Mouse (Mus musculus) CD8-positive naive resting alpha-beta T cell, adult 2 months (primary cell): ENCODE measurements around the gene Slc22a18.
"Not testable (repeated sequence)": the region's sequence is repeated elsewhere in the genome, so short reads cannot be mapped to it uniquely, and the experiment has no call there.

Source experiments
- DNase-seq, 2 experiments: peaks; one replicate each; pipeline ENCODE4 v3.0.0; 2022; ENCODE audit warnings: low read depth in 2 of 2, low spot score in 2 of 2

Slc22a18 gene

DNA sequence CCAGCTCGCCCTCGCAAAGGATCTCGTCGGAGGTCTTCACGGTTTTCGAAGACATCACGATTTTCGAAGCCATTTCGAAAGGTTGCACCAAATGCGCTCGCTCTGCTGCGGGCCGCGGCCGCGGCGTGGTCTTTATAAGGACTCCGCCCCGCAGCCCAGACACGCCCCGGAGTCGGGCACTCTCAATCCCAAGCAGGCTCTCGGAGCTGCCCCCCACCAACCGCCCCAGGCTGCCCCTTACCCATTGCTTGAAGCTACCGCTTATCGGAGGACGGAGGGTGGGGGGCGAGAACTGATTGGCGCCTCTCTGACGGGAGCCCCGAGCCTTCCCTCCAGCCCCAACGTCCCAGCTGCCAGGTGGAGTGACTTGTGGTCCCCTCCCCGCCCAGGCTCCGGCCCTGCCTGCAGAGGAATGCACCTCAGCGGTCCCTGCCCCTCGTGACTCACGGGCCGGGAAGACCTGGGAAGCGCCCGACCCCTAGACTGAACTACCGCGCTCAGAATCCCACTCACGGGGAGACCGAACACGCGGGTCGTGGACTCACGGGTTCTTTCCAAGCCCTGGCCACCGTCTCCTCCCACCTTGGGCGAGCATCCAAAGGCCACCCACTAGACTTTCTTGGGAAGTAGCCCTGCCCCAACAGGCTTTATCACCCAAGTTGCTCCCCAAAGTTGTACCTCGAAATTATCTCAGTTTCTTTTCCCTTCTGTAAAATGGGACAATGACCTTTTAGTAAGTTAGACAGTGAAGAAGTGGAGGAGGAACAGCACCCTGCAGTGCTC is 29.1 kb downstream of the Slc22a18 start, which contains the start of gene Phlda2:
Gene Phlda2 (minus strand): TSS at position 733 of the 783 bp plus-strand sequence.
- DNase-seq: no peak

DNA sequence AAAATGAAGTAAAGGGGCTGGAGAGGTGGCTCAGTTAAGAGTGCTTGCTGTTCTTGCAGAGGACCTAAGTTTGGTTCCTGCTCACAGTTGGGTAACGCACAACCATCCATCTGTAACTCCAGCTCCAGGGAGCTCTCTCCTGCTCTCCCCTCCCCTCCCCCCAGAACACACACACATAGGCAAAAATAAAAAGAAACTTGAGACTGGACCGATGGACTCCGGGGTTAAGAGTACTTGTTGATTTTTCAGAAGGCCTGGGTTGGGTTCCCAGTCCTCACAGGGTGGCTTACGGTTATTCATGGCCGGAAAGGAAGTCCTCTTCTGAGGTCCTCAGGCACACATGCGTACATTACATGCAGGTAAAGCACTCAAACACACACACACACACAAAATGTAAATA is 30.4 kb downstream of the Slc22a18 start:
- no peak for DNase-seq

DNA sequence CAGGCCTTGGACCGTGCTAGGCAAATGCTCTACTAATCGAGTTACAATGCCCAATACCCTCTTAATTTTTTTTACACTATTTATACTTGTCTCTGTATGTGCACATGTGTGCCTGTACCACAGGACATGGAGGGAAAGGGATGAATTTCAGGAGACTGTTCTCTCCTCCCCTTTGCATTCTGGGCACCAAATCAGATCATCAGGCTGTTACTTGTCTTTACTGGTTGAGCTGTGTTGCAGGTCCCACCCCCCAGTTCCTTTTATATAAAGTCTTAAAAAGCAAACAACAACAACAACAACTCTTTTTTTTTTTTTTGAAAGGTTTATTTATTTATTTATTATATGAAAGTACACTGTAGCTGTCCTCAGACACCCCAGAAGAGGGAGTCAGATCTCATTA is 31.9 kb downstream of the Slc22a18 start:
- no peak for DNase-seq

DNA sequence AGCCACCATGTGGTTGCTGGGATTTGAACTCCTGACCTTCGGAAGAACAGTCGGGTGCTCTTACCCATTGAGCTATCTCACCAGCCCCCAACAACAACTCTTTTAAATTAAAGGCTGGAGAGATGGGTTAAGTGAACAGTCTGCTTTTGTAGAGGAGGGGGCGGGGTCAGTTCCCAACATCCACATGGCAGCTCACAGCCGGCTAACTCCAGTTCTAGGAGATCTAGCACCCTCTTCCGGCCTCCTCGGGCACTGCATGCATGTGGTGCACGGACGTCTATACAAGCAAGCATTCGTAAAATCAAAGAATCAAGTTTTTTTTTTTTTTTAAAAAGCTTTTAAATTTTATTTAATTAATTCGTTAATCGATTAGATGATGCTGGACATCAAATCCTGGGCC is 32.3 kb downstream of the Slc22a18 start:
- DNase-seq: peak; percentile 57 to 63

DNA sequence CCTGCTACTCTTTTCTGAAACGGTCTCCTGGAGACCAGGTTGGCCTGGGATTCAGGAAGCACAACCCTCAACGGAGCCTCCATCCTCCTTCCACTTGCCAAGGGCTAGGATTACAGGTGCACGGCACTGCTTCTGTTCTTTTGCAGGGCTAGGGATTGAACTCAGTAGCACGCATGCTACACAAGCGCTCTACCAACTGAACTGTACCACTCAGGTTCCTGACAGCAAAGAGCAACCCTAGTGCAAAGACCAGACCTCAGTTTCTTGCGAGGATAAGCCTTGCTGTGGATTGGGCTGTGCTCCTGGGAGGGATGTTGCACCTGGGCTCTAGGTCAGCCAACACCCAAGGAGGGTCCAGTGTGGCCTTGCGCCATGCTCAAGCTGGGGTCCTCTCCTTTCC is 32.7 kb downstream of the Slc22a18 start:
- no peak for DNase-seq

DNA sequence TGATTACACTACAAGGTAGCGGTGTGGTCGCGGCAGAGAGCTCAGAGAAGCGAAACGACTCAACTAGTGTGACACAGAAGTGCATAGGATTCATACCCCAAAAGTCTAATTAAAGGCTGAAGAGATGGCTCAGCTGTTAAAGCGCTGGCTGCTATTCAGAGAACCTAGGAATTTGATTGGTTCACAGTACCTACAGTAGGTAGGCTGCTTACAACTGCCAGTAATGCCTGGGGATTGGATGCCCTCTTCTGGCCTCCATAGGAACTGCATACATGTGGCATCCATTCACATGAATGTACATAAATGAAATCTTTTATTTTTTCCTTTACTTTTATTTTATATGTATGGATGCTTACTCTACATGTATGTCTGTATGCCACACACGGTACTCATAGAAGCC is 33.1 kb downstream of the Slc22a18 start:
- DNase-seq: peak; percentile 29 to 44

DNA sequence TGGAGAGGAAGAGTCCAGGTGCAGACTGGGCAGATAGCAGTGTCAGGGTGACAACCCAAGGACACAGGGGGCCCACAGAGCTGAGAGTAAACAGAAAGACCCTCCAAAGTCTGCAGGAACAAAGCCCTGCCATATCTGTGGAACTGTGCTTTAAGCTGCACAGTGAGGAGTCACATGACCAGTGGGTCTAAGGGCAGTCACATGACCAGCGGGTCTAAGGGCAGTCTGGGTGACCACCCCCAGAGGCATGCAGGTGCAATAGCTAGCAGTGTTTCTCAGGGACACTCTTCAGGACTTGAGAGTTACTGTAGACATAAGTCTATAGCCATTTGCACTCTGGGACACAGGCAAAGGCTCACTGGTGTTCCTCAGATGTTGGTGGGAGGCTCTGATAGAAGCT is 36.0 kb downstream of the Slc22a18 start:
- no peak for DNase-seq

DNA sequence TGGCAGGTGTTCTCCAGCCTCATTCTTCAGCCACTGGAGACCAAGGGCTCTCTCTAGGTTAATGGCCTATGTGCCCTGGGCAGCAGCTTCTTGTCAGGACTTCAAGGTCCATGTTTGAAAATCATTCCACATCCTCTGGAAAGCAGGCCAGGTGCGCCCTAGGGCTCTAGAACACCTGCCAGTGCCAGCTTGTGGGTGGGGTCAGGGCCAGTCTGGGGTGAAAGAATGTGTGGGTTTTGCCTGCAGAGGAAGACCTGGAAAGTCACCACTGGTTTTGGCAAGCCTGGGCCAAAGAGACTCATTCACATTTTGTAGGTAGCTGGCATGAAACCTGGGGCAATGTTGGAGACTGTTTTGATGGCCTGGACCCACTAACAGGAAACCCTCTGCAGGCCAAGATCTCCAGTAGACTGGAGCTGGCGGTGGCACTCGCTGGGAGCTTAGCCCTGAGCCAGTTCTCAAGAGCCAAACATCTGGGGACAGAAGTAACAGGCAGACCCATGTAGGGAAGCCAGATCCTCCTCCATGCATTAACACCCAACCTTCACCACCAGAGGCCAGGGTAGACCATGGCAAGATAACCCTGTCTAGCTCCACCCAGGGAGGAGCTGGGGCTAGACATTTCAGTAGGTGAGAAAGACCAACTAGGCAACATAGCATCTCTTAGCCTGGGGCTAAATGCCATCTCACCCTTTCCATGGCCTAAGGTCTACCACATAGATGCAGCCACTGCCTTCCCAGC is 37.2 kb downstream of the Slc22a18 start:
- DNase-seq: no peak

DNA sequence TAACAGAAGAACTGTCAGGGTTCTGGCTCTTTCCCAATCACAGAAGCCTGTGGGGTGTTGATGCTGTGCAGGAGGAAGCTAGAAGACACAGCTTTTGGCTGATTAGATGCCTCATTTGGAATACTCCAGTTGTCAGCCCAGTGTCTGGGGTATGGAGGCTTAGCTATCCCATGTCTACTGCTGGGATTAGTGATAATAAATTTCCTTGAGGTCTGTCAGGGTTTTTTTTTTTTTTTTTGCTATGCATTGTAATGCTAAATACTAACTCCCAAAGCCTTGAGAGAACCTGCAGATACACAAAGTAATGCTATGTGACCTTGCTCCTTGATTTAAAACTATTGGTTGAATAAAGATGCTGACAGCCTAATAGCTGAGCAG is 37.8 kb downstream of the Slc22a18 start:
- no peak for DNase-seq

DNA sequence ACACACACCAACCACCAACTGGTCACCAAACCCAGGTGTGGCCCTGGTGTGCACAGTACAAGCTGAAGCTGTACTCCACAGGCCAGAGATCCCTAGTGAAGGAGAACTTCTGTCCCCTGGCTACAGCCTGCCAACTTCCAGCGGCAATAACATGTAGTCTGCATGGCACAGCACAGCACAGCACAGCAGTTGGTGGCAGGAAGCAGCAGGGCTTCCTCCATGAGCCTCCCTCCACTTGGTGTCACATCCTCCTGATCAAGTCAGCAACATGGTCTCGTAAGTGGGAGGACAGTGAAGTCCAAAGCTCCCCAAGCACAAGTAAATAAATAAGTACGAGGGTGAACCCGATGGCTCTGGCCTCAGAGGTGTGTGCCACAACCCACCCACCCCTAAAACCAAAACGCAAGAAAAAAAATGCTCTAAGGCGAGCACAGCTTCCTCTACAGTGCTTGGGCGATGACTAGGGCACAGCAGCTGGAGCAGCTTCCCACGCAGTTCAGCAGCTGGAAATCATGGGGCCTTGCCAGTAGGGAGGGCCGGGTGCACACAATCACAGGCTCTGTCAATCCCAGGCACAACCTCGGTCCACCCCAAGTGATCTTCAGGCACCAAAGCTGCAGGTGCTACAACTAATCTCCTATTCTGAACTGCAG is 40.4 kb downstream of the Slc22a18 start:
- no peak for DNase-seq

DNA sequence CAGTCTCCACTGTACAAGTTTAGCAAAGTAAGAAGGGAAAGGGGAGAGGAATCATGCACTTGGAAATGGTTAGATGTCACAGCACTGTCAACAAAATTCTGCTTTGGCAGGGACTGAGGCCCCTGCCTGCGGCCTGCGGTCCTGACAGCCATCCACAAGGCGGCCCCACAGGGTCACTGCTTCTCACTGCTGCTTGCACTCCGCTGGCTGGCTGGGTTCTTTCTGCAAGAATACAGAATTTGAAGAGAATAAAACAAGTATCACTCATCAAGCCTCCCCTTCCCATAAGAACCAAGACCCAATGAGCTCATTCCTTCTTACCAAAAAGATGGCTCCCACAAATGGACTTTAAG is 40.9 kb downstream of the Slc22a18 start:
- no peak for DNase-seq

DNA sequence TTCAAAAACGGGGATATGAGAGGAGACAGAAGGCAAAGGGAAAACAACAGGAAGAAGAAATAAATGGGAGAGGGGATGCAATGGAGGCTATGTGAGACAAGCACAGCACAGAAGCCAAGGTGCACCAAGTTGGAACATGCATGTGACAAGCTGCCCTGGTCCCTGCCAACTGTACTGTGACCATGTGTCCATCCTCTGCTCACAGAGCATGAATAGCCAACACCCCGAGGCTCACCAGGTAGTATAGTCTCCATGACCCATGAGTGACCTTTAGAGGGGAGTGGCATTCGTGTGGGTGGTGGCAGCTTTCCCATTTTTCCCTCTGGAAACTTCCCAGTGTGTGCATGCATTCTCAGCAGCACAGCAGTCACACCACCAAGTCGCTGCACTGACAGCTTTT is 45.8 kb downstream of the Slc22a18 start:
- no peak for DNase-seq

DNA sequence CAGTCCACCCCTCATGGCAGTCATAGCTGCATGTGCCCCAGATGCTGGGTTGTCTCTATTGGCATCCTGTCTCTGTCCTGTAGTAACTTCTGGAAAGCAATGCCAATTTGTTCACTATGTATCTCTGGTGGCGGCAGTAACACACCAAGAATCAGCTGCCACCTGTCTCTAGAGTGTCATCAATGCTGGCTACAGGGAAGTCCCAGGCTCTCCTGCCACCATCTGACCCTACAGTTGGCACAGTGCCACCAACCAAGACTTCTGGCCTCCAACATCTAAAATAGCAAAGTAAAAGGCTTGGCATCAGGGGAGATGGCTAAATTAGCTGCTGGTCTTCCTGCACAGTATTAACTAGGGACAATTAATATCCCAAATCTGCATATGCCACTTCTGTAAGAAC is 58.9 kb downstream of the Slc22a18 start:
- DNase-seq: no peak

DNA sequence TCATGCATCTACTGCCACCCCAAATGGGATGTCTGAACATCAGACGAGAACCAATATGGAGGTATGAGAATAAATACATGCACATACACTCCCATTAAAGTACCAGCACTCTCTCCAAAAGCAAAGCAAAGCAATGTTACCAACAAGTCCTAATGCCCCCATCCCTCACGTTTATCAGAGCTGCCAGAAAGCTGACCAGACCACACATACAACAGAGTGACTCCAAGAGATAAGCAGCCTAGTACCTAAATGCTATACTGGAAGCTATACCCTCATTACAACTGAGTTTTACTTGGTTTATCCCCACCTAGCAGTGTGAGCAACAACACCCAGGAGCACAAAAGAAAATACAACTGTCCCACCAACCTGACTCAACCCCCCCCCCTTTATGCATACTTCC is 59.7 kb downstream of the Slc22a18 start:
- no peak for DNase-seq

DNA sequence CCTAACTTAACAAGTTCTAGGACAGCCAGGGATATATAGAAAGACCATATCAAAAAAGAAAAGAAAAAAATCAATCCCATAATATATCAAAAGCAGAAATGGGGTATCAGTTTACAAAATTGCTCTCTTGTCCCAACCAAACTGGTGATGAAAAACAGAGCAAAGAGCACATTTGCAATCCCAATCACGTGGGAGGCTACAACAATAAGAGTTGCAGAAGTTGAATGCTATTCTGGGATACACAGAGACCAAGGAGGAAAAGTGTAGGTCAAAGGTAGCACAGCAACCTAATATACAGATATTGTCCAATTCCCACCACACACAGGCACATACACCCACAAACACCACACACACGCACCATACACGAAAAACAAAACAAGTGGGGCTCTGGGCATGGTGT is 62.7 kb downstream of the Slc22a18 start:
- DNase-seq: no peak

DNA sequence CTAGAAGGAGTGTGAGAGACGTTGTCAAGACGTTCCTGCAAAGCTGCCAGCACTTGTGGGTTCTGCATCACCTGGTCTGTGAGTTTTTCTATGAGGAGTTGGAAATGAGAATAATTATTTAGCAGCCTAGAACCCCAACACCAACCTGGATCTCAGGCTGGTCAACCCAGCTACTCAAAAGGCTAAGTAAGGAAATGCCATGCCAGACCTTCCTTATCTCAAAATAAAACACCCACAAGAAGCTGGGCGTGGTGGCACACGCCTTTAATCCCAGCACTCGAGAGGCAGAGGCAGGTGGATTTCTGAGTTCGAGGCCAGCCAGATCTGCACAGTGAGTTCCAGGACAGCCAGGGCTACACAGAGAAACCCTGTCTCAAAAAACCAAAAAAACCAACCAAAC is 64.7 kb downstream of the Slc22a18 start:
- not testable (repeated sequence) for DNase-seq

DNA sequence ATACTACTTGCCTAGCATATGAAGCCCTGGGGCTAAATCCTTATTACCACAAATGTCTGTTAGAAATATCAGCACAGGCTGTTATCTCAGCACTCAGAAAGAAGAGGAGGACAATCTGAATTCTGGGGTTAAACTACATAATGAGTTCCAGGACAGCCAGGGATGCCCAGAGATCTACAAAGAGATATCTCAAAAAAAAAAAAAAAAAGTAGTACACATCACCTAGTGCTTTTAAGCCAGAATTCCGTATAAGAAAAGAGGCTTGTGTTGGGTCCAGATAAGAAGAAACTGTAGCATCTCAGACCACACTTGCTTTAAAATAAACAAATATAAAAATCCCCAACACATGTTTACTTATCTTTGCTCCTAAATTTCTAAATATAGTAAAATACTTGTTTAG is 65.1 kb downstream of the Slc22a18 start:
- no peak for DNase-seq

DNA sequence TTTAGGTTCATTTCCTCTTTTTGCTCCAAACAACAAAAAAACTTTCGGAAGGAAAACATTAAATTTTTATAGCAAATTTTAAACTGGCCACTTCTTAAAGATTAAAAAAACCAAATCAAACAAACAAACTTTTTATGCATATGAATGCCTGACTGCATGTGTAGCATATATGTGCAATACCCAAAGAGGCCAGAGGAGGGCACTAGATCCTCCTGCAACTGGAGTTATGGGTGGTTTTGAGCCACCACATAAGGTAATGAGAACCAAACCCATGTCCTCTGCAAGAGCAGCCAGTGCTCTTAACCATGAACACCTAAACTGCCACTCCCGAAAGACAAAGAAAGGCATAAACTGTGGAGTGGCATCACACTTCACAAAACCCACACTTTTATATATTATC is 70.8 kb downstream of the Slc22a18 start:
- DNase-seq: peak; percentile 55 to 68

DNA sequence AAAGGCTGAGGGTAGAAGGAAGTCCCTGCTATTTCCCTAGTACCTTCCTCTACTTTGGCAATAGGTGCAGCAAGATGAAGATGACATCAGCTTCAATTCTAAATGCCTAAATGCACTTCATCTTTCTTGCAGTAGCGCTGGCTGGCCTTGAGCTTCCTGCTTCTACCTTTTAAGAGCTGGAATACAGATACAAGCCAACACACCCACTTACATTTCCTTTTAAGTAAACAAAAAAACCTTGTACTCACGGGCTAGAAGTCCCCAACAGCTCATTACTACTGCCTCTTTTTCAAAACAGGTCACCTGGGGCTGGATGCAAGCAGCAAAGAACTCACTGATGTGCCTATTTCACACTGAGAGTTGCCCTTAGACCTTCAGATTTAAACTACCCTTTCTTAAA is 73.0 kb downstream of the Slc22a18 start:
- DNase-seq: no peak

DNA sequence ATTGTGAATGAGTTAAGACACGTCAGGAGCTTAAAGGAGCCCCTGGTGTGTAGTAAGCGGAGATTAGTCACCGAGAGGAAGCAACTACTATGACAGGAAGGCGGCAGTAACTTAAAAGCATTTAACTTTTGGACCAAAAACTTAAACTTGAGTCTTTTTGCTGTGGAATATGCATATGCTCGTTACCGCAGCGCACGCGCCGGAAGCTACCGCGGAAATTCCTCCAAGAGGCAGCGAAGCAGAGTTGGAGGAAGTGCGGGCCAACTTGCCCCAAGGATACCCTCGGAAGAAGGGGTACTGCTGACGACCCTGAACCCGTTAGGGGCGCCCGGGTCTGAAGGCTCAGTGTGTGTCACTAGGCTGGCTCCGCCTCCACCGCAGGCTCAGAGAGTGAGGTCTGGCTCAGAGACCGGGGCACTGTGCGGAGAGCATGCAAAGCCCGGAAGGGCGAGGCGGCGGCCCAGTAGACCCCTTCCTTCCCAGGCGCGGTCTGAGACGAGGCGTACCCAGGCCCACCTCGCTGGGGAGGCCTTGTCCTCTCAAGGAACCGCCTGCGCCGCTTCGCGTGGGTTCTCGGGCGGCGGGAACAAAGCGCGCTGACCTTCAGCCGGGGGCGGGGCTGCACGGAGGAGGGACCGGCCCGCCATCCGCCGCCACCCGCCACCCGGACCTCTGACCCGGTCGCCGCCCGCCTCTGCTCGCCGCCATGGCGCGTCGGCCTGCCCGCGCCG is 74.9 kb downstream of the Slc22a18 start:
- peak; percentile 78 to 80 for DNase-seq
